Mouse (Mus musculus) hindbrain, embryonic 12.5 days (tissue): ENCODE results near the gene Lgsn. TPM values are rescaled to one million over a fixed set of nuclear protein-coding genes. Genes with fewer than 3 reads are reported as not detected.

Experiments used
- ATAC-seq: fragments of 200-750 bp; cut with Nextera tagmentation; 2 replicates; pipeline ENCODE4 v1.8.0; 2017; ENCODE audit warnings: moderate TSS enrichment; ENCODE audit not compliant: low FRiP score
- H3K27ac ChIP-seq: fragments of 300-500 bp; sonication (generic); 2 replicates; pipeline ENCODE4 v1.5.1; 2016; ENCODE audit warnings: mild to moderate bottlenecking
- H3K27me3 ChIP-seq: fragments of 300-500 bp; sonication (generic); 2 replicates; pipeline ENCODE4 v1.6.1; 2016; ENCODE audit warnings: mild to moderate bottlenecking
- H3K36me3 ChIP-seq: fragments of 300-500 bp; sonication (generic); 2 replicates; pipeline ENCODE4 v1.6.1; 2016; ENCODE audit warnings: mild to moderate bottlenecking
- H3K4me1 ChIP-seq: fragments of 300-500 bp; sonication (generic); 2 replicates; pipeline ENCODE4 v1.6.1; 2016
- H3K4me2 ChIP-seq: fragments of 300-500 bp; sonication (generic); replicated peaks from 2 replicates; pipeline ENCODE4 v1.6.1; 2016; ENCODE audit warnings: mild to moderate bottlenecking
- H3K4me3 ChIP-seq: fragments of 300-500 bp; sonication (generic); 2 replicates; pipeline ENCODE4 v1.5.1; 2016; ENCODE audit warnings: mild to moderate bottlenecking
- H3K9ac ChIP-seq: fragments of 300-500 bp; sonication (generic); 2 replicates; pipeline ENCODE4 v1.6.1; 2016; ENCODE audit warnings: mild to moderate bottlenecking, moderate library complexity
- H3K9me3 ChIP-seq: fragments of 300-500 bp; sonication (generic); replicated peaks from 2 replicates; pipeline ENCODE4 v1.6.1; 2016; ENCODE audit warnings: mild to moderate bottlenecking
- polyA plus RNA-seq: library from polyadenylated mRNA; unstranded; fragments of >200 nt; fragmentation: Nextera tagmentation; extraction: Ambion mirVana; gene quantifications from 2 replicates; pipeline ENCODE4 v1.2.1, GENCODE M21; 2016

Lgsn gene
- polyA plus RNA-seq, 1 experiment from 2014 or later: not detected

DNA sequence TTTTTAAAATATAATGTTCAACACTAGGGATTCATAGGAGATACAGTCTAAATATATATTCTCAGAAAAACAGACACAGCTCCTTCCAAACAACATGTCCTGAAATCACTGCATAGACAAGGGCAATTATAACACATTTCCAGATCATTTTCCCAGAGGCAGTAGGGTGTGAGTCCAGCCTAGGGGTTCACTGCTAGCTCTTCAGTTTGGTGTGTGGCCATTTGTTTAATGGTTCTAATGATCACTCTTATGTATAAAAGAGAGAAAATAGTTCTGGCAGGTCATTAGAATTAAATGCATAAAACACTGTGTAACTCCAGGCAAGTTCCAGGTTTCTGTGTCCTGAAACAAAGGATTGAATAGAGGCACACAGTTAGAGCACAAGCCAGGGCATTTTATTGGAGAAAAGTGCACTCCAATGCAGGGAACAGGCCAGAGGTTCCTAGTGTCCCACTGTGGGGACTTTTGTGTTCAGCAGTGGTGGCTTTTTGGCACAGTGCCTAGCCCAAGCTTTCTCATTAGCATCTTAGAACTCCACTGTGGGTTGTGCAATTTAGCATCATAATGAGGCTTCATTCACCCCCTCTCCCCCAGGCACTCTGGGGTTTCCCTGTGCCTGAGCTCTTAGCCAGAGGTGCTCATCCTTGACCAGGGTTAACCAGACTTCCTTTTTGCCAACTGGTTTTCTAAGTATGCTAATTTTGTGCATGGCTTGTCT lies 57.3 kb downstream of the Lgsn start:
- Histone ChIP-seq H3K4me2 (no peak overlapping the region), H3K9me3 (no peaks in the 10 kb centered on the region), H3K9ac (no peak overlapping the region), H3K4me3 (no peak overlapping the region), H3K4me1 (no peaks in the 10 kb centered on the region), H3K36me3 (no peaks in the 10 kb centered on the region), H3K27ac (no peak overlapping the region), H3K27me3 (no peaks in the 10 kb centered on the region)
- ATAC-seq: peak; percentile 94

Other genes starting within 250 kb of the Lgsn start
- not detected in 2 replicates for gene AC153137.1, start 198.4 kb upstream of the Lgsn start, polyA plus RNA-seq
- gene 4931428L18Rik, start 46.3 kb downstream of the Lgsn start, polyA plus RNA-seq: not detected in 2 replicates
- gene Pih1d3, start 46.4 kb downstream of the Lgsn start, polyA plus RNA-seq: not detected in 2 replicates